Mouse (Mus musculus) urinary bladder, postnatal 14 days (tissue): ENCODE measurements at regions not wholly inside any gene's neighbourhood (a gene's known extent, or its start where the extent isn't known, plus 50 kb on each side); places are given as distances from the start of the nearest gene placed in this dataset.
"Not testable (repeated sequence)": the region's sequence is repeated elsewhere in the genome, so short reads cannot be mapped to it uniquely, and the experiment has no call there.

ENCODE experiments used
- DNase-seq: peaks from one replicate; pipeline ENCODE4 v3.0.0; 2021; ENCODE audit warnings: low spot score

DNA sequence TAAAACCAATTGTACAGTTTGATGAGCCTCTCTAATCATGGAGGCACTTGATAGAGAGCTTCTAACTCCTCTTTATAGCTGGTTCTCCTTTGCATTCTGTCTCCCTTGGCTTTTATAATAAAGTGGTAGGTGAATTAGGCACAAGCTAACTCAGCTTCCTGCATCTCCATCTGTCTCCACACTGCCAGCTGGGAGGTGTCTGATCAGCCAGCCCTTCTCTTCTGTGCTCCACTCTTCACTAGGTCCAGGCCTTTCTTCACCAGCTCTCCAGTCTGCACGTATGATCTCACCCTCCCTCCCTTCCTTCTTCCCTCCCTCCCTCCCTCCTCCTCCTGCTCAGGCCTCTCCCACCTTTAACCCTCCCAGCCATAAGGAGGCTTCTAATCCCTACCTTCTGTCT is 136.2 kb downstream of the Rchy1 start:
- DNase-seq = no peak

DNA sequence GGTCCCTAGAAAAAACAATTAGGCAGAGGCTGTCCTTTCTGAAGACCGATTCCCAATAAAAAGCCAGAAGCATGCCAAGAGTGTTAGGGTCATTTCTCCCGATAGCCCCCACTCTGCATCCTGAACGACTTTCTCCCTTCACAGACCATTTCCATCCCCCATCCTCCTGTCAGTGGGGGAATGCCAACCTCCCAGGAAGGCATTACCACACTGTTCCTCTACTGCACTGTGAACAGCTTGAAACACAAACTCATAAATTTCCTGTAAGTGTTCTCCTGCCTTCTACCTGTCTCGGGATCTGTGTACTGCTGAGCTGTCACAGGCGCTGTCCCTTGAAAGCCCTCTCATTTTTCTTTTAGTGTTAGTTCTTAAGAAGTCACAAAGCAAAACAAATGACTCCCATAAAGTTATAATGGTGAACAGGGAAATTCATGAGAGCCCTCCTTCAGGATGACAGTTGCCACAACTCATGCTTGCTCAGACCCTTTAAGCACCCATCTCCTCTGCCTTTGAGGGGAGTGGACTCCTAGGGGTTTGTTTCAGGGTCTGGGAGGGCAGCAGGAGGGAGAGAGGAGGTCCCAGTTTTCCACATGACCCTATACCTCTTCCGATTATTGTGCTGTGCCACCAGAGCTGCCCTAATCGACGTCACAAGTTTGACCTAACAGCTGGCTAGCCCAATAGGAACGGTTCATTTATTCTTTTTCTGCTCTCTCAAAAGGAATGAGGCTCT is 139.9 kb downstream of the Rchy1 start:
- no peak for DNase-seq

DNA sequence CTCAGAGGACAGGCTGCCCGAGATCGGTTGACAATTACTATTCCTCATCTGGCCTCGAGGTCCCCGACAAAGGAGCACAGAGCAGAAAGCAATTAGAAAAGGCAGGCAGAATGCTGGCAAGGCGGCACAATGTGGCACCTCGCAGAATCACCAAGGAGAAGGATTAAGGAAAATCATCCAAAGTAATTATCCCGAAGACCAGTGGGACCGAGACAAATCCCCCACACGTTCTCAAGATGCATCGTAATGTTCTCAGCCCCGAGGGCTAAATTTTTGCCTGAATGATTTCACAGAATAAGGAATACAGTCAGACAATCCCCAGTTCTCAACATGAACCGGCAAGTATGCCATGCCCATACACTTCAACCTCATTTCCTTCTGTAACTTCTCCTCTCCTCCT is 144.1 kb downstream of the Rchy1 start:
- DNase-seq = no peak

DNA sequence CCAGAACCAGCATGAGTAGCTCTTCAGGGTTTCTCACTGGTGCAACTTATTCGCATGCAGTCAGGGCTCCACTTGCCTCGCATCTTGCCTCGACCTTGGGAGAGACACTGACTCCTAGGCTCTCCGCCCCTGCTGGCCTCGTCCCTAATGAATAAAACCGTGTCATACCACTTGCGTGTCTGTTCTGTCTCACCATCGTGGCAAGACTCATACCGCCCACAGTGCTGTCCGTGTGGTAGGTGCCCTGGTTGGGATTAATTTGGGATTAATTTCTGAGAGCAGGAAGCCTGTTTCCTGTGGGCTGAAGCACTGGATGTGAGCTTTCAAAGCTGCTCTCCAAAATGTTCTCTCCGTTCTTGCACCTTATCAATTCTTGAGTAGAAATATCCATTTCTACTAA is 144.7 kb downstream of the Rchy1 start:
- no peak for DNase-seq

DNA sequence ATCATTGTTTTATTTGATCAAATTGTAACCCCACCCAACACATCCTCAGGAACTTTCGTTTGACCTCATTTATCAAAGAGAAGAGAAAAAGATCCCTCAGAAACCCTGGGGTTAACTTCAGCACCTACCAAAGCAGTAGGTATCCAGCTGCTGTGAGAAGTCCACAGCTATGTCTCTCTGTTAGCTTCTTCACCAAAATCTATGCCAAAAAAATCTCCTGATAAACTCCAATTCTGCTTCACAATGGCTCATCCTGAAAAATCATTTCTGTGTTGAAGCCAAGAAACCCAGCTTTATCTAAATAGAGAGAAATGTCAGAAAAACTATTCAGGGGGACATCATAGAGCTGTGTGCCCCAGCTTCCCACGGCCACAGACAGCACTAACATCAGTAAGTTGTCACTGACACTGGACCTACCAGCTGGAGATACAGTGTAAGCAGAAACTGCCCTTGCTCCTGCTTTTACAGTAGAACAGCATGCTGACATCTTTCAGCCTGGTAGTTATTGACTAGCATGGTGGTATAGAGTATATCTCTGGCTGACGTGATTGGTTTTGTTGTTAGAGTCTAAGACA is 146.4 kb downstream of the Rchy1 start:
- DNase-seq = no peak

DNA sequence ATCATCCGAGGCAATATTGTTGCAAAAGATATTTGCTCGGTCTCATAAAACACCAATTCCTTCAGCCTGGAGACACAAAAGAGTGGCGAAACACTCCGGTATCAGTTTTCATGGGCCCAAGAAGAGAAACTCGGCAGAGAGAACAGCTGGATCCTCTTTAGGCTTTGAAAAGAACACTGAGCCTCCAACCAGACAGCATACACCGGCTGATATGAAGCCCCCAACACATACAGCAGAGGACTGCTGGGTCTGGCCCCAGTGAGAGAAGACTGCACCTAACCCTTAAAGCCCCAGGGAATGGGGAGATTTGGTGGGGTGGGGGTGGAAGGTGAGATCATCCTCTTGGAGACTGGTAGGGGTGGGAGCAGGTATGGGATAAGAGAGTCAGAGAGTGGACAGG is 147.9 kb downstream of the Rchy1 start:
- DNase-seq = no peak

DNA sequence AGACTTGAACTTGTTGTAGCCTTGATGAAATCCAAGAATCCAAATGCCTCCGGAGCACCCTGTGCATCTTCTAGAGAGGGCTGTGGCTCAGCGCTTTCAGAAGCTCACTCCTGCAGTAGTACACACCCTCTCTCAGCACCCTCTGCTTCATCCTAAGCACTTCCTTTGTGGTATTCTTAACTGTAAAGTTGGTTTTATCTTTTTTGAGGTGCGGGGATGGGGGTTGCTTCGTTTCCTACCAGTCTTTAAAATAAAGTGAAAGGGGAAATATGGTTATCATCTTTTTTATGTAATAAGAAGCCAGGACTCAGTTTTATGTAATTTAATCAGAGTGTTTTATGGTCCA is 148.5 kb downstream of the Rchy1 start:
- DNase-seq = no peak

DNA sequence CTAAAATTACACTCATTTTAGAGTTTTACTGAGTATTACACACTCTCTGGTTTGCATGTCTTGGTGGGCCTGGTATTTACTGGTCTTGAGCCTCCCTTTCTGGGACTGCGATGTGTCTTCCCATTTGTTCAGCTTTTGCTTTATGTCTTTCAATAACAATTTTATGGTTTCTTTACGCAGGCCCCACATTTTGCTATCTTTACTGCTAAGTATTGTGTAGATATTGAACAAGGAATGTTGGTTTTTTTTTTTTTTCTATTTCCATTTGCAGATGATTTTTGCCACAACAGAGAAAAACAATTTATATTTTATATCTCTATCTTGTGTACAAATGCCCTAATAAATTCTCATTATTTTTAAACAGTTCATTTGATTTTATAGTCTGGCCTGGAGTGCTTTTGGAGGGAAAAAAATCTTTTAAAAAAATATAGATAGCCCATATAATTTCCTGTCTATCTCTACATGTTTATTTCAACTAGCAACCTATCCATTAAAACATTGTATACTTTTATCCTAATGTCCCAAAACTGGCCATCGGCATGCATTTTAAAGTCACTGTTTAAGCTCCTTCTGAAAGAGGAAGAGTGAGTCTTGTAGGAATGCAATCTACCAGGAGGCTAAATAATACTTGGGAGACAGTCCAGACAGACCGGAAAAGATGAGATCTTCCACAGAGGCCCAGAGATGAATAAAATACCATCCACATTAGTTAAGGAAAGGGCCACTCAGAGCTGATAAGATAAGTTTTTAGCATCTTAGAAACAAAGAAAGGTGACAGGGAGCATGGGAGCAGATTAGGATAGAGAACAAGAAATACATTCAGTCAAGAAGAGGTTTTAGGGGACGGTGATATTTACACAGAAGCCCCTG is 149.1 kb downstream of the Rchy1 start:
- no peak for DNase-seq

DNA sequence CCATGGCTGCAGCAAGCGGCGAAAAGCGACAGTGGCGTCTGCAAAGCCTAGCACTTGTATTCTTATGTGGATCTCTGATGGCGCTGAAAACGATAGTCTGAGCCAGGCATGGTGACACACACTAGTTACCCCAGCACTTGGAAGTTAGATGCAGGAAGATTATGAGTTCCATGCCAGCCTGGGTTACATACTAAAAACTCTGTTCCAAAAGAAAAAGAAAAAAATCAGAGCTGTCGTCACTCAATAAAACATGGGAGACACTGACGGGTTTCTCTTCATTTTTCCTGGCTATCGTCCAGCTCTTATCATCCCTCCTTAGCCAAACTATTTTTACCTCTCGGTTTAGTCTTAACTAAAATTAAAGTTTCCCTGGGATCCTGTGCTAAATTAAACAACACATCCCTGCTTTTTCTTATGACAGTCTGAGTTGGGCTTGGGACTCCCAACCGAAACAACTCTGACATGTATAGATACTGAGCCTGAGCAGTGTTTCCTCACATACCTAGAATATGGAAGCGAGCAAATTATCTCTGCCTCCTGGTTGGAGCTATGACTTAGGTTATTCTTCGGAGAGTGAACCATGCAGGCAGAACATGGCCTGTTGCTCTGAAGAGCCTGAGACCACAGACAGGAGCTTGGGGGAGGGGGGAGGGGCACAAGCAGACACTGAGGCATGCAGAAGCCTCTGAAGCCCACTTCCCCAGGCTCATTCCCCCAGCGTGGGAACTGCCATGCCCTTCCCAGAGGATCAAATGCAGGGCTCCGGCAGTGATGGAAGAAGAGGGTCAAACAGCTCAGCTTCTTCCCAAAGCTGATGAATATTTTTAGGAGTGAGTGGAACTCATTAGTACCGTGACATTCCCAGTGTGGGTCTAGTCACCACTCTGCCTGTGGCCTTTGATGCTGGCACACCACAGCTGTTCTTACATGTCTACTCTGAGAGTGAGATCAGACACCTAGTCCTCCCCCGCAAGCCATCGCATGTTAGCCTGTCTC is 155.5 kb downstream of the Rchy1 start:
- DNase-seq = no peak

DNA sequence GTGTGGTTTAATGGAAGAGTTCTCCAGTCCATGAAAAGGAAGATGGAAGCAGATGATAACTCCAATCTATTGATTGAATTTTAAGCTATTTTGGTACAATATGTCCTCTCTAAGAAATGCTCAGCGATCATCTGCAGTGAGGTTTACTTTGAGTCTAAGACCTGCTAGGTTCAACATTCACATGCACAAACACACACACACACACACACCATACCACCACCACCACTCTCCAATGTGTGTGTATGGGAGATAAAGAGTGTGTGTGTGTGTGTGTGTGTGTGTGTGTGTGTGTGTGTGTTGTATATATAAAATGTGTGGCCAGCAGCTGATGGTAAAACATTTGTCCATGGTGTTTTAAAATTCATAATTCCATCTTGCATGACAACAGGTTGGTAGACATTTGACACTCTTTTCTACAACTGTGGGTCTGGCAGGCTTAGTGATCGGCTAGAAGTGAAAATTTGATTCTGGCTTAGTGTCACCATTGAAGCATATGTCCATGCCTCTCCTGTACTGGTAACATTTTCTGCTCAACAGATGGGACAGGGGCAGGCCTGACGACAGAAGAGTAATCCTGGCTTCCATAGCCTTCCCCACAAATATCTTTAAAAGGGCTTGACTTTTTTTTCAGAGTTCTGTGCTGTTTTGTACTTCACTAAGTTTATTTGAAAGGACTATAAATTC is 161.4 kb downstream of the Rchy1 start:
- no peak for DNase-seq

DNA sequence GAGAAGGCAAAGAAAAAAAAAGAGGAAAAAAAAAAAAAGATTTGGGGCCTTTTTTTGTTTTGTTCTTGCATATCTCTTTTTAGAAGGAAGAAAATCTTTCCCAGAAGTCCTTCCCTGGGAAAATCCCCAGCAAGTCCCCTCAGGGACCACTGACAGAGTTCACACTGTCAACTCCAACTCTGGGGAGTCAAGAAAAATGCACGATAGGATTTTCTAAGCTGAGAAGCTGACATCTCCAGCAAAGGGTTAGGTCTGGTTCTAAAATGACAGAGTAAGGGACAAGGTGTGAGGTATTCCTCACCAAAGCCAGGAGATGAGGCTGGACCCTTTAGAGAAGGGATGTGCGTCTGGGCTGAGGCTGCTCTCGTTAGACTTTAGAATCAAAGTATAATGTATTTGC is 165.5 kb downstream of the Rchy1 start:
- no peak for DNase-seq

DNA sequence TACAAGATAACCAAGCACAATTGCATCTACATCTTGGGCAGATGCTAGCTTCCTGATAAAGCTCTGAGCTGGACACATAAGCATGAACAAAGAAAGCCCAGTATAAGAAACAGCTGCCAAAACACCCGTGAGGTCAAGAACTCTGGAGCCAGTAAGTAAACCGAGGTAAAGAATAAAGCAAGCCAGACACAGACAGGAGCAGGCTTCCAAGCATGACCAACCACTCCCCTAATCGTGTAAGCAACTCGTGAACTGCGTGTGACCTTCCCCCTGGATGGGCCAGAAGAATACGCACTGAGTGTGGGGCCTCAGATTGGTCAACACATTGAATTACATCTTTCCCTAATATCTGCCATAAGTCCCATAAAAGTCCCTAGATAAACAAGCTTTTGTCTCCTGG is 170.1 kb downstream of the Rchy1 start:
- DNase-seq = no peak

DNA sequence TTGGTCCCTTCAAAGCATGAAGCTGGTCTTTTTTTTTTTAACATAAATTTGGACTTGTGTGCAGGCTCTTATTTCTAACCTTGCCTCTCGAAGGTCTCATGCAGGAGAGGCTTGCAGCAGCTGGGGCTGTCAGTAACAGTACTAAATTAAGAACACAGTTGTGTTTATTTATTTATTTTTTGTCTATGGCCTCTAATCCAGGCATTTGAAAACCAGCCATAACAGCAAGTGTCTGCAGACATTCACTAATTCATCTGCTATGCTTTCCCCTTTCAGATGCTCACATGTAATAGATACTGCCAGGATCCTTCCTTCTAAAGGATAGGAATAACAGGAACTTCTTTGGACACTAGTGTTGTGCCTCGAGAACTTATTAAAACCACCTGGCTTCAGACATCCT is 172.5 kb downstream of the Rchy1 start:
- no peak for DNase-seq

DNA sequence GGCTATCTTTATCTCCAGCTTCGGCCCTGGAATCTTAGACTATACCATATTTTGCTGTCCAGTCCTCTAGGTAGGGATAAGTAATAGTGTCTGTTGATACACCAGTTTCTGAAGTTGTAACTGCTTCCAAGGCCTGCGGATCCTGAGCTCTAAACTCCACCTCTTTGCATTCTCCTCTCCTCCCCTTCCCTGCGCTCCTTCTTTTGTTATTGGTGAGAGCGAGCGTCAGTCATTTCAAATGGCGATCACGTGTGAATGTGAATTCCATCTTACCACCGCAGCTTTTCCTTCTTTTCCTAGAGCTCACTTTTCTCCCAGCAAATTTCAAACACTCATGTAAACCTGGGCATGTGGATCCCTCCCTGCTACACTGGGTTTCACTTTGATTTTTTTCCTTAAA is 178.9 kb downstream of the Rchy1 start:
- DNase-seq = no peak

DNA sequence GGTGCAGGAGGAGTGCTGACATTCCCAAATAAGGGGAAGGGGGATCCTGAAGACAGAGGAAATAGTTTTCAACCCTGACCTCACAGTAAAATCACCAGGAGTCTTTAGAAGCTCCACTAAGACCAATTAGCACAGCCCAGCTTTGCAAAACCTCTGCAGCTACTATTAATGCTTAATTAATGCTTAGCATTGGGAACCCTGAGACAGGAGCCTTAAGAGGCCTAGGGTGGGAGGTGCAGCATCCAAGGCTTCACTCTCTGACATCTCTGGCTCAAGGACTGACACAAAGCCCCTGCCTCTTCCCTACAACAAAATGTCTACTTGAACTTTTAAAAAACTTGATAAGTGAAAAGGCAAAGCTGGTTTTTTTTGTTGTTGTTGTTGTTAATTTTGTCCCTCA is 185.9 kb downstream of the Rchy1 start:
- no peak for DNase-seq

DNA sequence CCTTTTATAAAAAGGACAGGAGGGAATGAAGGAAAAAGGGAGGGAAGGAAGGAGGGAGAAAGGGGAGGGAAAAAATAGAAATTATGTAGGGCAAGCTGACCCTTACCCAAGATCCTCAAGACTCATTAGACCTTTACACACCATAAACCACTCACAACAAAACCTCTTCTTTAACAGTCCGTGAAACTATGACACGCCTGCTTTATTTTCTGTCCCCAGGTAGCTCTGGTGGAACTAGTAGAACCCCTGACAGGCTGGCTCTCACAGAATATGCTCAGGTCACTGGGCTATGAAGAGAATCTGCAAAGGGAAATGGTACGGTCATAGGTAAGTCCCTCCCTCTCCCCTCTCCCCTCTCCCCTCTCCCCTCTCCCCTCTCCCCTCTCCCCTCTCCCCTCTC is 188.8 kb downstream of the Rchy1 start:
- DNase-seq = no peak

DNA sequence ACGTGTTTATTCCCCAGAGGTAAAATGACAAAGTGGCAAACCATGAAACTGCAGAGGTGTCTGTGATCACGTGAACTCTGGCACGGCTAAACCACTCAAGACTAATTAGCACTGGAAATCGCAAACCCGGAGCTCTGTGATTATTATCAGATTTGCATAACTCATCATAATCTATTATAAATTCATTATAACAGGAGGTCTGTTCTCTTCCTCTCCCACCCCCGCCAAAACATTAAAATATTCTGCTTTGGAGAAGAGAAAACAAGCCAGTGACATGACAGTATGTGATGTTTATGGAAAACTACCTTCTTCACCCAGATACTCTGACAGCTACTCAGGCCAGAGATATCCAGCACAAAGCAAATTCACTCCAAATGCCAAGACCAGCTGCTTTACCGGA is 195.0 kb downstream of the Rchy1 start:
- DNase-seq = no peak

DNA sequence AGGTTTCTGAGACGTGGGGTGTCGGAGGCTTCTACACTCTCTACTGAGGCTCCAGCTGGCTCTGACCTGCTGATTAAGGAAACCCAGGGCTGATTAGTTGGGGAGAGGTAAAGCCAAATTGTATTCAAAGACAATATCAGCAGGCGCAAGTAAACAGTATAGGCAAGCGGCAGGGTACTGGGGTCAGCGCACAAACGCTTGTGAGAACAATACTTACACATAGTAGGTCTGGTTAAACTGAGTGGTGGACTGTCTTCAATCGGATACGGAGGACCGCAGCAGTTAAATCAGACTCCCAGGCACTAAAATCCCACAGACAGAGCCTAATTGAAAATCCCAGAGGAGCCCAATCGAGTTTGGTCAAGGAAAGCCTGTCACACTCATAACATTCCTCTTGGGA is 195.8 kb downstream of the Rchy1 start:
- DNase-seq = no peak

DNA sequence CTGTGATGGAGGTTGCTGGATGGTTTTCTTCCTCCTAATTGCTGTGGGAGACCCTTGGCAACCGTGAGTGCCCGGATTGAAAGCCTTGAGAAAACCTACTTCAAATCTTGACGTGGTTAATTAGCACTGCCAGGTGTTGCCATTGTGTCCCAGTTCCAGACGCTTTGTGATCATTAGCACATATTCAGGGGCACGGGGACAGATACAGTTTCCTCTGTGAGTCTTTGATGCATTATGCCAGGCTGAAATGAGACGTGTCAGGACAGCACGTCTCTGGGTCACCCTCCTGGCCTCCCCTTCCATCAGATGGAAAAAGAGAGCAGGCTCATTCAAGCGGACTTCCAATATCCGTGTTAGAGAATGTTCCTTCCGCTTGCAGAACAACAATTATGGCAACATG is 198.2 kb downstream of the Rchy1 start:
- no peak for DNase-seq

DNA sequence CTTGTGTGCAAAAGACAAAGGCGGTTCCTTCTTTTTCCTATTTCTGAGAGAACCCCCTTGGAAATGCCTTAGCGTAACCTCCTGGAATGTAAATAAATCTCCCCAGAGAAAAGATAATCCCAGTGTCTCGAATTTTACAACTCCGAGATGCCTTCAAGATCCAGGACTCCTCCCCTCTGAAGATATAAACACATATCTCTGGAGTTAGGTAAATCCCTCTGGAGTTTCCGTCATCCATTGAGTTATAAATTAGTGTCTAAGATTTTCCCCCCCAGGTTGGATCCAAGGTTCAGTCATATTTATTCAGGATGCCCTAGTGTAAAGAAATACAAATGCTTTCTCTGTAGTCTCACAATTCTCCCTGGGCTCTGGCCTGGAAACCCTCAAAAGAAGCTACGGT is 200.3 kb downstream of the Rchy1 start:
- DNase-seq = no peak

DNA sequence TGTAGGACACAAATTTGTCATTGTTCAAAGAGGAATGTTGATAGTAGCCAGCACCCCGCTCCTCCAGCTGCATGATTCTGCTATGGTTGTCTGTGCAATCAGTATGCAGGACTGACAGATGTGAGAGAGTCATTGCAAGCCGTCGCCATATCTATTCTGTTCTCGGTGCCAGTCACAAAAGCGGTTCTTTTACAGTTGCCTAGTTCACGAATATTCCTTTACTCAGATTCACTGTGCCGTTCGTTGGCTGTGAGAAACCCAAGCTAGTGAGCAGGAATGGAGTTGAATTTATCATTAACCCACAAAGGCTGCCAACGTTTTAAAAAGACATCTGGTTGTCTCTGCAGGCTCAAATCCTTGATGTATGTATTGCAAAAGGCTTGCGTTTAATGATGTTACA is 206.9 kb downstream of the Rchy1 start:
- DNase-seq = no peak

DNA sequence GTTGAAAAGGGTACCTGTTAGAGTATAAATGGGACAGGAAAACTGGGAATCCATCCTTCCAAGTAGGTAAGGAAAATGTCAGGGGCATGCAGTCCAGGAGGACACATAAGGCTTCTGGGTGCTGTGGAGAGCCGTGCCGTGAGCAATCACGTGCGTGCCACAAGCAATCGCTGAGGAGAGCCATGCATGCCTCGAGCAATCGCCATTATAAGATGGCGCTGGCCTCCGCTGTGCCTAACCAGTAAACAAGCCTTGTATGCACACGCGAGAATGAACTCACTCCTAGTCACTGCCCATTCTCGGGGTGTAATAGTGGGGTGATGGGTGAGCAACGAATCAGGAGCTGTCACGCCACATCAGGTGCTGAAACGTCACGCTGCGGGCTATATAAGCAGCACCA is 210.0 kb downstream of the Rchy1 start:
- DNase-seq = not testable (repeated sequence)
